8 mouse cellular contexts compared by ENCODE assay signal in the genomic region with DNA sequence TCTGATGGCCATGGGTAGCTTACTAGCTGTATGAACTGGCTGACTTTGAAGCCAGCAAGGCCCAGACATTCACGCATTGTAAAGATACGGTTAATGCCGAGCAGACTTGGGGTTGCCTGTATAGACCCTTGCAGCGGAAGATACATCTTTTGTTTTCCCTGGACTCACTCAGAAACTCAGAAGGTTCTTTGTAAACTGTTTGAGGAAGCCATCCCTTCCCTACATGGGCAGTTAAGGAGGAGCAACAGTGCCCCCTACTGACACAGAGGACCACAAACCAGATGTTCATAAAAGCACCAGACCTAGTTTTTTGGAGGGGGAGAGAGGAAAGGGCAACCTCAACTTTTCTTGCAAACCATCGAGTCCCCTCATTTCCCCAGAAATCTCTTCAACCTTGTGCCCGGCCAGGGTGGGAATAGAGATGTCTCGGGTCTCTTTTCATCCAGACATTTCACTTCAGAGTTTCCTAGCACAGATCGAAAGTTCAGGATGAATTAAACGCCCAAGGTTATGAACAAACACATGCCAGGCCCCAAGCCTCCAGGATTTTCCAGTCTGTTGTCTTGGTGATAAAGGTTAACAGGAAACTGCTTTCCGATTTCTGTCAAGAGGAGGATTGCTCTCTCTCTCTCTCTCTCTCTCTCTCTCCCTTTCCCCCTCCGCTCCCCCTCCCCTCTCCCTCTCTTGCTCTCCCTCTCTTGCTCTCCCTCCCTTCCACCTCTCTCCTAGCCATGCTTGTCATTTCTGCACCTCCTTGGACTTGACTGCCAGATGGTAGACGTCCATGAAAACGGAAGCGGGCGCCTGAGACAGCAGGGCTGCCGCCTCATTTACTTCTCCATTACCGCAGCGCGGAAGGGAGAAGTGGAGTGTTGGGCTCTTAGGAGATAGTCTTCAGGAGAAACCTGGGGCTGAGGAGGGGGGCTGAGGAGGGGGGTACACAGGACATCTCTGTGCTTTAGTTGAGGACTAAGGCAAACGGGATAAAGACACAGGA.
DNase-seq lines count a peak whose midpoint lies in the region; ATAC-seq lines count a peak whose summit lies in the region.

No protein-coding gene starts in this region.

- no peak overlapping the region for H3K4me3 ChIP-seq in embryonic facial prominence, embryonic 13.5 days
- no peak overlapping the region for H3K4me3 ChIP-seq in heart, embryonic 10.5 days
- no peak overlapping the region for H3K4me3 ChIP-seq in kidney, embryonic 14.5 days (ENCODE audit: low read length)
- H3K4me3 ChIP-seq in limb, embryonic 15.5 days = no peak overlapping the region
- H3K4me3 ChIP-seq in midbrain, embryonic 16.5 days (ENCODE audit: low read depth, low read length) = no peak overlapping the region
- no peak overlapping the region for H3K4me3 ChIP-seq in stomach, embryonic 15.5 days (replicated peaks)

- no peaks in the 10 kb centered on the region for H3K27me3 ChIP-seq in embryonic facial prominence, embryonic 13.5 days
- H3K27me3 ChIP-seq in heart, embryonic 10.5 days (ENCODE audit: insufficient read depth, poor library complexity, severe bottlenecking) = 0 out of 2 replicates have a peak, but pooled peaks cover 3% of the 10 kb centered on the region
- H3K27me3 ChIP-seq in kidney, embryonic 14.5 days (ENCODE audit: control insufficient read depth, insufficient read depth, low read length) = no peaks in the 10 kb centered on the region
- H3K27me3 ChIP-seq in limb, embryonic 15.5 days = no peaks in the 10 kb centered on the region
- H3K27me3 ChIP-seq in midbrain, embryonic 16.5 days (ENCODE audit: control insufficient read depth, insufficient read depth, low read depth, low read length) = no peaks in the 10 kb centered on the region
- H3K27me3 ChIP-seq in stomach, embryonic 15.5 days (replicated peaks) = no peaks in the 10 kb centered on the region

- H3K9ac ChIP-seq in embryonic facial prominence, embryonic 13.5 days = no peak overlapping the region; the same call in 1 of the 2 replicates
- H3K9ac ChIP-seq in kidney, embryonic 14.5 days (ENCODE audit: low read depth, low read length) = no peak overlapping the region
- no peak overlapping the region for H3K9ac ChIP-seq in limb, embryonic 15.5 days
- no peak overlapping the region for H3K9ac ChIP-seq in midbrain, embryonic 16.5 days (ENCODE audit: low read depth, low read length)
- H3K9ac ChIP-seq in stomach, embryonic 15.5 days = no peak overlapping the region

- 41% methylated on average over 20 of the region's 20 CpGs for WGBS in embryonic facial prominence, embryonic 13.5 days
- 40% methylated on average over 20 of the region's 20 CpGs for WGBS in heart, embryonic 10.5 days
- WGBS in kidney, embryonic 14.5 days = 34% methylated on average over 20 of the region's 20 CpGs
- 42% methylated on average over 20 of the region's 20 CpGs for WGBS in limb, embryonic 15.5 days
- WGBS in midbrain, embryonic 16.5 days = 42% methylated on average over 20 of the region's 20 CpGs
- WGBS in stomach, embryonic 15.5 days = 31% methylated on average over 20 of the region's 20 CpGs

- ATAC-seq in embryonic facial prominence, embryonic 13.5 days (ENCODE audit: insufficient number of reproducible peaks, insufficient read depth, low FRiP score, low TSS enrichment, low read depth) = no peak
- ATAC-seq in kidney, embryonic 14.5 days (ENCODE audit: low FRiP score, low TSS enrichment) = peak; percentile 69; the same call in 1 of the 2 replicates
- peak; percentile 61; the same call in 1 of the 2 replicates for ATAC-seq in limb, embryonic 15.5 days (ENCODE audit: insufficient number of reproducible peaks, low FRiP score, low TSS enrichment, low read depth)
- ATAC-seq in midbrain, embryonic 16.5 days = peak; percentile 46; the same call in 1 of the 2 replicates
- peak; percentile 37 for ATAC-seq in stomach, embryonic 15.5 days (ENCODE audit: insufficient read depth, low FRiP score, low read depth)

- peak; percentile 39 for DNase-seq in 3134 (ENCODE audit: extremely low read depth, insufficient read length, low spot score)
- peak; percentile 84 for DNase-seq in adrenal gland, postnatal 10 days
- DNase-seq in heart, embryonic 10.5 days (ENCODE audit: low spot score) = peak; percentile 81

- peaks cover 22% of the 10 kb centered on the region for H3K36me3 ChIP-seq in embryonic facial prominence, embryonic 13.5 days
- peaks cover 7% of the 10 kb centered on the region for H3K36me3 ChIP-seq in heart, embryonic 10.5 days
- no peaks in the 10 kb centered on the region for H3K36me3 ChIP-seq in kidney, embryonic 14.5 days (ENCODE audit: control insufficient read depth, insufficient read depth, low read length)
- H3K36me3 ChIP-seq in limb, embryonic 15.5 days = peaks cover 10% of the 10 kb centered on the region; the same call in 1 of the 2 replicates
- H3K36me3 ChIP-seq in midbrain, embryonic 16.5 days (ENCODE audit: control insufficient read depth, insufficient read depth, low read length) = no peaks in the 10 kb centered on the region
- no peaks in the 10 kb centered on the region; the same call in 1 of the 2 replicates for H3K36me3 ChIP-seq in stomach, embryonic 15.5 days

- no peak overlapping the region for H3K4me2 ChIP-seq in embryonic facial prominence, embryonic 13.5 days
- H3K4me2 ChIP-seq in kidney, embryonic 14.5 days (replicated peaks; ENCODE audit: low read depth, low read length) = no peak overlapping the region
- H3K4me2 ChIP-seq in limb, embryonic 15.5 days = no peak overlapping the region
- H3K4me2 ChIP-seq in midbrain, embryonic 16.5 days (ENCODE audit: low read length) = no peak overlapping the region
- 0 out of 2 replicates have a peak overlapping the region, but pooled peaks have one; percentile 1 for H3K4me2 ChIP-seq in stomach, embryonic 15.5 days

- peaks cover 40% of the 10 kb centered on the region for H3K4me1 ChIP-seq in embryonic facial prominence, embryonic 13.5 days
- H3K4me1 ChIP-seq in heart, embryonic 10.5 days = peaks cover 53% of the 10 kb centered on the region
- no peaks in the 10 kb centered on the region for H3K4me1 ChIP-seq in kidney, embryonic 14.5 days (ENCODE audit: control insufficient read depth, insufficient read depth, low read length)
- peaks cover 31% of the 10 kb centered on the region for H3K4me1 ChIP-seq in limb, embryonic 15.5 days
- peaks cover 32% of the 10 kb centered on the region for H3K4me1 ChIP-seq in midbrain, embryonic 16.5 days (ENCODE audit: control insufficient read depth, insufficient read depth, low read length)
- H3K4me1 ChIP-seq in stomach, embryonic 15.5 days = 0 out of 2 replicates have a peak, but pooled peaks cover 9% of the 10 kb centered on the region

- peak overlapping the region; percentile 71 for H3K27ac ChIP-seq in embryonic facial prominence, embryonic 13.5 days
- H3K27ac ChIP-seq in heart, embryonic 10.5 days = peak overlapping the region; percentile 70
- H3K27ac ChIP-seq in kidney, embryonic 14.5 days (ENCODE audit: low read depth, low read length) = peak overlapping the region; percentile 38; the same call in 1 of the 2 replicates
- H3K27ac ChIP-seq in limb, embryonic 15.5 days = peak overlapping the region; percentile 50; the same call in 1 of the 2 replicates
- H3K27ac ChIP-seq in midbrain, embryonic 16.5 days (ENCODE audit: low read length) = no peak overlapping the region; the same call in 1 of the 2 replicates
- peak overlapping the region; percentile 18 for H3K27ac ChIP-seq in stomach, embryonic 15.5 days

- no peaks in the 10 kb centered on the region for H3K9me3 ChIP-seq in embryonic facial prominence, embryonic 13.5 days
- no peaks in the 10 kb centered on the region for H3K9me3 ChIP-seq in heart, embryonic 10.5 days
- no peaks in the 10 kb centered on the region for H3K9me3 ChIP-seq in kidney, embryonic 14.5 days (ENCODE audit: control insufficient read depth, low read length)
- H3K9me3 ChIP-seq in limb, embryonic 15.5 days = no peaks in the 10 kb centered on the region
- H3K9me3 ChIP-seq in midbrain, embryonic 16.5 days (replicated peaks; ENCODE audit: control insufficient read depth, low read length, poor library complexity, severe bottlenecking) = no peaks in the 10 kb centered on the region
- H3K9me3 ChIP-seq in stomach, embryonic 15.5 days = no peaks in the 10 kb centered on the region
